Mouse (Mus musculus) heart, embryonic 16.5 days (tissue): Measurements from ENCODE around the gene Zcchc9. TPM values are rescaled to one million over a fixed set of nuclear protein-coding genes. Genes with fewer than 3 reads are reported as not detected.

Experiments used
- ATAC-seq: fragments of 200-750 bp; cut with Nextera tagmentation; replicated peaks from 2 replicates; pipeline ENCODE4 v1.8.0; 2017; ENCODE audit warnings: moderate number of reproducible peaks; ENCODE audit not compliant: insufficient read depth, low FRiP score; ENCODE audit errors: extremely low read depth
- H3K27ac ChIP-seq: fragments of 300-500 bp; sonication (generic); 2 replicates; pipeline ENCODE4 v1.5.1; 2014; ENCODE audit warnings: mild to moderate bottlenecking, low read length, control low read depth, moderate library complexity
- H3K27me3 ChIP-seq: fragments of 300-500 bp; sonication (generic); 2 replicates; pipeline ENCODE4 v1.6.1; 2014; ENCODE audit warnings: low read length, mixed read lengths; ENCODE audit not compliant: control insufficient read depth, insufficient read depth
- H3K36me3 ChIP-seq: fragments of 300-500 bp; sonication (generic); 2 replicates; pipeline ENCODE4 v1.6.1; 2014; ENCODE audit not compliant: control insufficient read depth, insufficient read depth
- H3K4me1 ChIP-seq: fragments of 300-500 bp; sonication (generic); 2 replicates; pipeline ENCODE4 v1.6.1; 2014; ENCODE audit warnings: low read length, mixed read lengths; ENCODE audit not compliant: control insufficient read depth, insufficient read depth
- H3K4me2 ChIP-seq: fragments of 300-500 bp; sonication (generic); 2 replicates; pipeline ENCODE4 v1.6.1; 2014; ENCODE audit warnings: low read depth, mild to moderate bottlenecking, control low read depth, low read length
- H3K4me3 ChIP-seq: fragments of 300-500 bp; sonication (generic); 2 replicates; pipeline ENCODE4 v1.5.1; 2014; ENCODE audit warnings: mild to moderate bottlenecking, control low read depth, low read length
- H3K9ac ChIP-seq: fragments of 300-500 bp; sonication (generic); 2 replicates; pipeline ENCODE4 v1.6.1; 2014; ENCODE audit warnings: low read length, control low read depth
- H3K9me3 ChIP-seq: fragments of 300-500 bp; sonication (generic); replicated peaks from 2 replicates; pipeline ENCODE4 v1.6.1; 2016; ENCODE audit warnings: low read length; ENCODE audit not compliant: control insufficient read depth
- WGBS: fragments of 180-500 bp; shearing (Covaris S2); extraction: QIAGEN DNeasy Blood & Tissue Kit; methylation state at CpG from one replicate; pipeline ENCODE4 v1.1.7; 2014; 5-methylcytosine and 5-hydroxymethylcytosine counted together
- polyA plus RNA-seq: library from polyadenylated mRNA; unstranded; fragments of >200 nt; fragmentation: Nextera tagmentation; extraction: Ambion mirVana; gene quantifications from 2 replicates; pipeline ENCODE4 v1.2.1, GENCODE M21; 2015

The Zcchc9 gene
- polyA plus RNA-seq, 1 experiment from 2014 or later = 26.5 TPM

DNA sequence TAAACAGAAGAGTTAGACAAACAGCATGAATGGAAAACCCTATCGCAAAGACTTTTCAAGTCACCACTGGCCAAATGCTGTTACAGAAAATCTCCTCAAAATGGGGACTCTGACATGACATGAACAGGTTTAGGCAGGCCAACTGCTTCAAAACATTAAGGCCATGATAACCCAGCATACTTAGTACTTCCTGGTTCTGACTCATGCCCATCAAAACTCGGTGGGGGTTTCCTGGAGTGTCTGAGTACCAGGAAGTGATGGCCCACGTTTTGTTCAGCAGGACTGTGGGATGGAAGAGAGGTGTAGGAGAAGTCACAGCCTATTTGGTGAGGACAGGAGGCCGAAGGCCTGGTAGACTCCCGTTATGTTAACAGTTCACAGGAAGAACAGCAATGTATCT lies 5.8 kb downstream of the Zcchc9 start:
- no peak overlapping the region for H3K9ac ChIP-seq
- 71% methylated on average over 5 of the region's 5 CpGs for WGBS
- H3K27ac ChIP-seq = no peak overlapping the region
- ATAC-seq = no peak
- peaks cover 4% of the 10 kb centered on the region; the same call in 1 of the 2 replicates for H3K4me1 ChIP-seq
- H3K4me3 ChIP-seq = no peak overlapping the region
- peaks cover 54% of the 10 kb centered on the region for H3K36me3 ChIP-seq
- no peak overlapping the region for H3K4me2 ChIP-seq
- H3K27me3 ChIP-seq = no peaks in the 10 kb centered on the region
- no peaks in the 10 kb centered on the region for H3K9me3 ChIP-seq

DNA sequence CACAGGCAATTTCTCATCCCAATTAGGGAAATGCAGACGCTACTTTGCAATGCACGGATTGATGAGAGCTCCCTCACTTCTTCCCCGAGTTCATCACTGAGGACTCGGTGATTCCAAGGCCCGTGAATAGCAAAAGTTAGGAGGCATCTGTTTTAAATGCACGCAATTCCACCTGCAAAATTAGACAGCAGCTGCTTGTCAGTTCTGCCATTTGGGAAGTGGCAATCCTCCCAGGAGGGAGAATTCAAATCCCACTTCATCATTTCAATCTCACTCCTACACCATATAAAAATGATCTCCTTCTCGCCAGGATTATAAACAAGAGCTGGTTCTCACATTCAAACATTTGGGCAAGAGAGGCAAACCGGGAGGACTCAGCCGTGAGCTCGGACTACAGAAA lies 10.1 kb downstream of the Zcchc9 start:
- Histone ChIP-seq H3K27ac (no peak overlapping the region), H3K4me3 (no peak overlapping the region), H3K36me3 (peaks cover 56% of the 10 kb centered on the region), H3K4me1 (no peaks in the 10 kb centered on the region), H3K9ac (no peak overlapping the region), H3K9me3 (no peaks in the 10 kb centered on the region), H3K27me3 (no peaks in the 10 kb centered on the region), H3K4me2 (no peak overlapping the region)
- ATAC-seq = no peak
- 92% methylated on average over 10 of the region's 10 CpGs for WGBS

DNA sequence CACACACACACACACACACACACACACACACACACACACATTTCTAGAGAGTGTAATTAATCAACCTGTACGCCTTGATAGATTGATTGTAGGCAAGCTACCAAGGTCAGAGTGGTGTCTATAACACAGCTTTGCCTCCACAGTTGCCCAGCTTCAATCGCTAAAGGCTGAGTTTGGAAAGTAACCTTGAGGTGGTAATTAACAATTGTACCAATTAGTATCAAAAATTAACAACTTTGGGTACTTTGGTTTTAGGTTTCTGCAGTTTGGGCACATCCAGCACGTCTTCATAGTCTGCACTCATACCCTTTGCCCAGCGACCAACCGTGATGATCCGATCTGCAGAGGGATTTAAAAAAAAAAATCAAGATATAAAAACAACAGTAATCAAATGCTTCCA lies 10.6 kb downstream of the Zcchc9 start:
- H3K36me3 ChIP-seq = peaks cover 56% of the 10 kb centered on the region
- no peaks in the 10 kb centered on the region for H3K4me1 ChIP-seq
- no peaks in the 10 kb centered on the region for H3K9me3 ChIP-seq
- H3K9ac ChIP-seq = no peak overlapping the region
- no peak for ATAC-seq
- no peak overlapping the region for H3K4me2 ChIP-seq
- no peak overlapping the region for H3K27ac ChIP-seq
- no peak overlapping the region for H3K4me3 ChIP-seq
- H3K27me3 ChIP-seq = no peaks in the 10 kb centered on the region
- 94% methylated on average over 6 of the region's 6 CpGs for WGBS

DNA sequence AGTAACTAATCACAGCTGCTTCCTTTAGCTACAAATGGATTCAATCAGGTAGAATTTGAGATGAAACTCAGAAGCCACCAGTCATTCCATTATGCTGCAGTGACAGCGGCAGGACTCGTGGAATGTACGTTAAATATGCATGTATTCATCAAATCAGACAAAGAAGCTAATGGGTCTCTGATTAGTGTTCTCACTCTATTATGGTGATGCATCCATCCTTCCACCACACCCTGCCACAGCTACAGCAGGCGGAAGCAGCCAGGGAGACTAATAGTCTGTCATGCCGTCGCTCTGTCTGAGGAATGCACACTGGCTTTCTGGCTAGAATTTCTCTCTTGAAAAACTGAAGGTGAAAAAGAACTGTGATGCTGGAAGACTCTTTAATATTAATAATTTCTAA lies 11.5 kb downstream of the Zcchc9 start:
- no peaks in the 10 kb centered on the region for H3K27me3 ChIP-seq
- no peaks in the 10 kb centered on the region for H3K4me1 ChIP-seq
- no peak overlapping the region for H3K27ac ChIP-seq
- peaks cover 49% of the 10 kb centered on the region for H3K36me3 ChIP-seq
- 89% methylated on average over 6 of the region's 6 CpGs for WGBS
- H3K4me3 ChIP-seq = no peak overlapping the region
- no peaks in the 10 kb centered on the region for H3K9me3 ChIP-seq
- H3K4me2 ChIP-seq = no peak overlapping the region
- ATAC-seq = no peak
- H3K9ac ChIP-seq = no peak overlapping the region

DNA sequence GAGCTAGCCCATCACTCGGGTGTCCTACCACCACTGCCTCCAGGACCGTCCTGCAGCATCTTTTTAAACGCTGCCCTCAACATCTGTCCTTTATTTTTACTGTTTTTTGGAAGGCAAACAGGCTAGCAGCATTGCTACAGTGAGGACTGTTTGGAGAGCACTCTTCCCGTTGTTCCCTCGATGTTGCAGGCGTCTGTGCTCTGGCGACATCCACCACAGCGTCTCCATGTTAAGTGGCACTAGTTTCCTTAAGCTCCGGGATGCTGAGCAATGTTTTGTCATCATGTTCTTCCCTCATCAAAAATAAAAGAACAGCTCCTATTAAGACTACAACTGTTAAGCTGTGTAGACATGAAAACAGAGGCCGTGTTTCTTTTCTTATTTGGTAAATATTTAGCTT lies 11.9 kb downstream of the Zcchc9 start:
- Histone ChIP-seq H3K9ac (no peak overlapping the region), H3K9me3 (no peaks in the 10 kb centered on the region), H3K4me2 (no peak overlapping the region), H3K4me3 (no peak overlapping the region), H3K27me3 (no peaks in the 10 kb centered on the region), H3K27ac (no peak overlapping the region), H3K4me1 (no peaks in the 10 kb centered on the region), H3K36me3 (peaks cover 47% of the 10 kb centered on the region)
- 92% methylated on average over 10 of the region's 10 CpGs for WGBS
- no peak for ATAC-seq

DNA sequence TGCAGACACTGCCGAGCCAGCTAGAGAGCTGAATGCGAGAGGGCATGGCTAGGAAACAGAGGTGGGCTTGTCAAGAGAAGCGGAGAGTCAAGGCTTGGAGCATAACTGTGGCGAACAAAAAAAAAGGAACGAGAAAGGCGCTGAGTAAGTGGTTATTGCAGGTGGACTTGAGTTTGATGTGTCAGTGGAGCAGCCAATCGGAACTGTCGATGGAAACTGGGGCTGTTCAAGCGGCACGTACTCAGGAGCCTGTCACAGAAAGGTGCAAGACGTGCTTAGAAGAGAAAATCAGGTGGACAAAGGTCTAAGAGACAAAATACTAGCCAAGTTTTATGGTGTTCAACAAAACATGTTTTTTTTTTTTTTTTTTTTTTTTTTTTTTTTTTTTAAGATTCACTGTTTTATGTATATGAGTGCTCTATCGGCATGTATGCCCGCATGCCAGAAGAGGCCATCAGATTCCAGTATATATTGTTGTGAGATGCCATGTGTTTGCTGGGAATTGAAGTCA lies 12.5 kb downstream of the Zcchc9 start:
- Histone ChIP-seq H3K9ac (no peak overlapping the region), H3K4me2 (no peak overlapping the region), H3K4me1 (no peaks in the 10 kb centered on the region), H3K36me3 (peaks cover 41% of the 10 kb centered on the region), H3K27ac (no peak overlapping the region), H3K9me3 (no peaks in the 10 kb centered on the region), H3K27me3 (no peaks in the 10 kb centered on the region), H3K4me3 (no peak overlapping the region)
- 91% methylated on average over 13 of the region's 13 CpGs for WGBS
- no peak for ATAC-seq

DNA sequence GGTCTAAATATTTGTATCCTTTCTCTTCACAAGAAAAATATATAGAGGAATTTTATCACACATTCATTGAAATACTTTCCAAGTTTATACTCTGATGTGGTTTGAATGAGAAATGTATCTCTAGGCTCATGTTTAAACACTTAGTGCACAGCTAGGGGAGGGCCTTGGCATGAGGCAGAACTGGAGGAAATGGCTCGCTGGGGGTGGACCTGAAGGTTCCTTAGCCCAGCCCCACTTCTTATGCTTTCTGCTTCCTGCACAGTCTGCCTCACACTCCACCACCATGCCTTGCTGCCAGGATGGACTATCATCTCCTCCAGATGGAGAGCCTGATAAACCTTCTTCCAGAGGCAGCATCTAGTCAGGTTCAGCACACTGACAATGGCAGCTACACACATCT lies 15.5 kb downstream of the Zcchc9 start:
- ATAC-seq = no peak
- Histone ChIP-seq H3K4me1 (no peaks in the 10 kb centered on the region), H3K9me3 (no peaks in the 10 kb centered on the region), H3K4me3 (no peak overlapping the region), H3K27me3 (no peaks in the 10 kb centered on the region), H3K9ac (no peak overlapping the region), H3K4me2 (no peak overlapping the region), H3K27ac (no peak overlapping the region), H3K36me3 (peaks cover 18% of the 10 kb centered on the region)
- WGBS = 50% methylated on average over 1 of the region's 1 CpGs

DNA sequence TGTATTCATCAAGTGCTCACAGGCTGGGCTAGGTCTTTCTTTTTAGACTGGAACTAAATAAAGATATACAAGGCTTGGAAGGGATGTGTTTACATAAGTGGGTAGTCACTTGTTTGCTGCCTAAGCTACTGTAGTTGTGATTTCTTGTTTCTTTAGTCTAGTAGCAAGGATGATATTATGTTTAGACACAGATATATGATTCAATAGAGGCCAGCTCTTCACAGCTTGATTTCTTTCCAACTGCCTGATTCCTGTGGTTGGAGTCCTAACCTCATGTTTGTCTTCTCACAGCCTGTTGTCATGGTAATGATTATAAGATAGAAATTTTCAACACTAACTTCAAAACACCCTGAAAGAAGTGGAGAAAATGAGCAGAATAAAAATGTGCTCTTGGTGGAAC lies 27.6 kb downstream of the Zcchc9 start:
- Histone ChIP-seq H3K27me3 (no peaks in the 10 kb centered on the region), H3K36me3 (no peaks in the 10 kb centered on the region), H3K9me3 (no peaks in the 10 kb centered on the region), H3K27ac (no peak overlapping the region), H3K9ac (no peak overlapping the region), H3K4me3 (no peak overlapping the region), H3K4me2 (no peak overlapping the region), H3K4me1 (no peaks in the 10 kb centered on the region)
- no peak for ATAC-seq

DNA sequence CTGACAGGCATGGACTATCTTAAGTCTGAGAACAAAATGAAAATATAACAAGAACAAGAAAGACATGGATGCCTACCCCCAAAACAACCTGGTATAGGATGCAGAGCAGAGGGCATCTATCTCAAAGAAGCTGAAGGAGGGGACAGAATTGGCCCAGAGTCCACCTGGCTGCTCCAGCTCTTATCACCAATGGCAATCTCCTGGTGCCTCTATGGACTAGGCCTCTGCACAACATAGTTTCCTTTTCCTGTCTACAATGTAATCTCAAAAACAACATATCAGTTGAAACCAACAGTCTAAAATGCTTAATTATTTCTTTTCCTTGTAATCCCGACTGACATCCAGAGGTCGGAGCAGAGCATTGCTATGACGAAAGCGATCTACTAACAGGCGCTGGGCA lies 29.4 kb downstream of the Zcchc9 start:
- H3K9ac ChIP-seq = no peak overlapping the region
- H3K4me3 ChIP-seq = no peak overlapping the region
- H3K4me2 ChIP-seq = no peak overlapping the region
- 84% methylated on average over 5 of the region's 5 CpGs for WGBS
- no peaks in the 10 kb centered on the region for H3K9me3 ChIP-seq
- no peaks in the 10 kb centered on the region for H3K4me1 ChIP-seq
- H3K27me3 ChIP-seq = no peaks in the 10 kb centered on the region
- no peak overlapping the region for H3K27ac ChIP-seq
- H3K36me3 ChIP-seq = no peaks in the 10 kb centered on the region
- no peak for ATAC-seq
